Mouse (Mus musculus): ENCODE measurements around the gene Akr1d1.
A peak's percentile ranks its signal among the peaks of the same experiment; 100 is the strongest.

Akr1d1 gene

DNA sequence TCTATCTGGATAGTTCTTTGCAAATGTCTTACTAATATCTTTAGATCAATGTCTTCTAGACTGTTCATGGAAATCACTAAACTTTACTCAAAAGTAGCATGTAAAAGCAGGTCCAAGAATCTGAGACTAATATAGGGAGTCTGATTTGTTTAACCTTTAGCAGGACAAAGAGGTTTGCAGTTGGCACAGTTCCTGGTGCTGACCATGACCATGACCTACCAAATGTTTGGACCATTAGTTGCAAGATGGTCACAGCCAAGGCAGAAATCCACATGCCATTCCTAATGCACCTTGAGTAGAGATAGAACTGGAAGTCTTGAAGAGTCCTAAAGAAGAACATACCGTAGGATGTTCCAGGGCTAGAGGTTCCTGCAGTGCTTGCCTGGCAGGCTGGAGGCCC, 37.4 kb downstream of the Akr1d1 start:
- DNase-seq (ENCODE audit: low spot score) = no peak

DNA sequence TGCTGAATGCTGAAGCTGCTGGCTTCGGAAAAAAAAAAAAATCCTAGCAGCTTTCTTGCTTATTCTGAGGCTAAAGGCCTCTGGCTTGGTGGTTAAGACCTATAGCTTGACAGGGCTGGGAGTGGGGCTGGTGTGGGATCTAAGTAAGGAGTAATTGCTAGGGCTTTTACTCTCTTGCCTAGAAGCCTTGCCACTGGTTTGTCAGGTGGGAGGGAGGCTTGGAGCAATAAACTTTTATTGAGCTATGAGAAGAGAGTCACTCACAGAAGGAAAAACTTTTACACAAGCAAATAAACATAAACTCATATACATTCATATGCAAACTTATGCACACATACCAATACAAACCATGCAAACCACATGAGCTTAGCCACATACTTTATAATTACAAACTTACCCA, 42.0 kb downstream of the Akr1d1 start:
- DNase-seq (ENCODE audit: low spot score) = no peak

DNA sequence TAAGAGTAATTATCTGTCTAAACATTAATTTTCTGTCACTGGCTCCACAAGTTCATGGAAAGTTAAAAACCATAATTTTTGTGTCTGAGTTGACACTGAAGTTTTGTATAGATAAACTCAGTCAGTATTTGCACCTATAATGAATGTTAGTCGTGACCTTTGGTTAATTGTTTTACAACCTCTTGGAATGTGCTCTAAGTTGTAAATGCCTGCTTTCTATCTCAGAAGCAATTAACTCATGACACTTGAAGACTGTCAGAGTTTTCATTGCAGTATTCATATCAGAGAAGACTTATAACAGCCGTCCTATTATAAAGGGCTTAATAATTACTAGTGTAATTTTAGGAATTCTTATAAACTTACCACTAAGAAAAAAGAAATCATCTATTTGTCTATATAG, 43.0 kb downstream of the Akr1d1 start:
- DNase-seq (ENCODE audit: low spot score) = no peak

DNA sequence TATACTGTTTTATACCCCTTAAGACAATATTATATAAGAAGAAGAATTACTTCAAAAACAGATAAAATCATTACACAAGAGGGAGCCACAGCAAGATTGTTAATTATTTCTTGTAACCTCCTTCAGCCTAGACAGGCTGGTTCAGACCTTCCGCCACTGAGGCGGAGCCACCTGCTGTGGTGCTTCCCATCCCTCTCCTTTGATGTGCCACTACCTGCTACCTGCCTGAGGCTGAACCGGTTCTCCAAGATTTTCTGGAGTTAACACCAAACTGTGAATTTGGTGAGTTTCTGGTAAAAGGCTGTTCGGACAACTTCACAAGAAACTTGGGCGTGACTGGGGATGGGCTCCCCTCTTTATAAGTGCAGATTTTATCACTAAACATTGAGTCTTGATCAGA, 50.5 kb downstream of the Akr1d1 start:
- no peak for DNase-seq (ENCODE audit: low spot score)

DNA sequence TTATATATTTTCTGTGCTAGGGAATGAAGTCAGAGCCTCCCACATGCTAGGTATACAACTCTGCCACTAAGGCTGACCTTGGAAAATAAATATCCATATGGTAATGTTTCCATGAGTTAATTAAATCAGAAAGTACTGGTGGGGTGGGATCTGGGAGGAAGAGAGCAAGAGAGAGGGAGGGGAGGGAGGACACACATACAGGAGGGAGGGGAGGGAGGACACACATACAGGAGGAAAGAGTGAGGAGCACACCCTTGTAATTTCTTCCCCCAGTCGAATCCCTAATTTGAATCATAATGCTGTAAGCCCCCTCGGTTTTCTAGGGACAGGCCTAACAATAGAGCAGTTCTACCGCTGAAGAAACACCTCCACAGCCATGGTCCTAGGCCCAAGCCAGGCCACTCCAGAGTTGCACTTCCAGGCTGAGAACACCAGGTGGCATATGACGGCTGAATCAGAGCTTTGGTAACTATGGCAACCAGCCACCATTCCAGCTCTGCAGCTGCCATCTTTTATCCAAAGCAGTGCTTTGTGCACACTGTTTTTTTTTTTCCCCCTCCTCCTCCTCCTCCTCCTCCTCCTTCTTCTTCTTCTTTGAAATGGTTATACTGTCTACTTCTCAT, 59.5 kb downstream of the Akr1d1 start:
- DNase-seq (ENCODE audit: low spot score) = peak; percentile 74

DNA sequence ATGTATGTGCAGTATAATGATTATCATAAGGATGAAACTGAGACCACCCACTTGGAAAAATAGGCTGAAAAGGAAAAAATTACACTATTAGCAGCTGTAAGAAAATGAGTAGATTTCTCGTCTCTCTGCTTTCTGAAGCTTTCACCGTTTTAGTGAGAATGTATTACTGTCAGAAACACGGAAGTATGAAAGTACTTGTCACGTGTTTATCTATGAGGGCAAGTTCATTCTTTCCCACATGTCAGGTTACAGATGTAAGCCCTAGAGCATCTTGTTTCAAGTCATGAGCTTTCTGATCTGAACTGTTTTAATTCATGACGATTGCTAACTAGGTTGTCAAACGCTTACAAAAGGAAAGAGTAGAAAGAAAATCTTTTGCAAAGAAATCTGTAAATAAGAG, 60.8 kb downstream of the Akr1d1 start:
- DNase-seq (ENCODE audit: low spot score) = no peak

DNA sequence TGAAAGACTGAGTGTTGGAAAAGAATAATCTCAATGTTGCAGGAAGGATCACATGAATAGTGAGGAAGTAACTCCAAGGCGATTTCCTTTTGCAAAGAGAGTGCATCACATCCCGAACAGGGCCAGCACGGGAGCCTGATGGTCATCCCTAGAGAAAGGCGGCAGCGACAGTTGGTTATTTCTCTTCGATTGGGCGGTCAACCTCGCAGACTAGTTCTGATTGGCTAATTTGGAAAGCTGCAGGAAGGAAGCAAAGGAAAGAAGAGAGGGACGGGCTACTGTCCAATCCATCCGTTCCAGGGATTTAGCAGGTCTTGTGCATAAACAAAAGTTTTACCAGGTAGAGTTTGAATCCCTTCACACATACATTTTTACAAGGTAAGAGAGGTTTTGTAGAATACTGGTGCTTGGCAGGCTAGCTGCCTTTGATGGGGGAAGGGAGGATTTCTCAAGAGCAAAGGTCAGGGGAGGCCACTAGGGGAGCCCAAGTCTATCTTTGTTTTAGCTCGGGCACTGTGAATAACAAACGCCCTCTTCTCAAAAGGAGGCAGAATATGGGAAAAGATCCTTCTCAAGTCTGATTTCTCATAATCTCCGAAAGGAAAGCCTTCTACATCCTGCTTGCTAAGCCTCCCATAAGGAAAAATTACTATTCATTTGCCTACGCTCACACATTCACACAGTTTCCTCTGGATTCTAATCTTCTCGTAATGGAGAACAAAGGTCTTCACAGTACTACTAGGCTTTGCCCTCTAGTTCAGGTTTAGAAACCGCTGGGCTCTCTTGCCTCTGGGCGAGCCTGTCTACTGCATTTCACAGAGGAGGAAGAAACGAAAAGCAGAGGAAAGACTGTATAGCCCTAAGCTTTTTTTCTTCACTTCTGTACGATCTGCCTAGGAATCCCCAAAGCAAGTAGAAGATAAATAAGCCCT, 62.4 kb downstream of the Akr1d1 start:
- peak; percentile 62 for DNase-seq (ENCODE audit: low spot score)

DNA sequence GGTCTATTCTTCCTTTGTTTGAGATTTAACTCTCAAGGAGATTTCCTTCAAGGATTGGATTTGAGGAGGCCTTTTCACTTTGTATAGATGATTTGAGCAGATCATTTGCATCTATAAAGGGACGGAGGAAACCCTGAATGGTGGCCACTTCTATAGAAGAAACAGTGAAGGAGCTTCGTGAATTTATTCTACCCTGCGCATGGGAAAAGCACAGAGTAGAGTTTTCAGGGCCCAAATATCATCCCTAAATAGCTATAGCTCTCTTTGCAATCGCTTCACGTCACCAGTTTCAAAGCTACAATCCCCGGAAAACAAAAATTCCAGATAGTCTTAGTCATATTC, 63.0 kb downstream of the Akr1d1 start:
- no peak for DNase-seq (ENCODE audit: low spot score)

DNA sequence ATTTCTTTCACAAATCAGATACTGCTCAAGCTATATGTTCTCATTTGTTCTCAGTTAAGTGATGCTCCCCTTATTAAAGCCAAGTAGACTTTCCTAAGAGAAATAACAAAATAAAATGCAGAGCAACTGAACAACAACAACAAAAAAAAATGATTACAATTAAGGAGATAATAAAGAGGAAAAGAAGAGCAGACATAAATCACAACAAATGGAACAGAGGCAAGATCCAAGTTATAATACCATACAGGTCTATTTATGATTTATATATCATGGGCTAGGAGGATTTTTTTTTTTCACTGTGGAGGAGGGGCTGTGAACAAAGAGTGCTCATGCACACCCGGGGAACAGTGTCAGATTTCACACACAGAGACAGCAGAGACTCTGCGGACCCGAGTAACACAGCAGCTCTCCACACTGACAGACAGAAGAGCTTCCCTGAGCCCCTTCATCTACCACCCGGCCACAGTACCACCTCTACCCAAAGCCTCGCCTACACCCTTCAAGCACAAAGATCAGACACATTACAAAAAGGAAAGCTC, 63.6 kb downstream of the Akr1d1 start:
- no peak for DNase-seq (ENCODE audit: low spot score)

DNA sequence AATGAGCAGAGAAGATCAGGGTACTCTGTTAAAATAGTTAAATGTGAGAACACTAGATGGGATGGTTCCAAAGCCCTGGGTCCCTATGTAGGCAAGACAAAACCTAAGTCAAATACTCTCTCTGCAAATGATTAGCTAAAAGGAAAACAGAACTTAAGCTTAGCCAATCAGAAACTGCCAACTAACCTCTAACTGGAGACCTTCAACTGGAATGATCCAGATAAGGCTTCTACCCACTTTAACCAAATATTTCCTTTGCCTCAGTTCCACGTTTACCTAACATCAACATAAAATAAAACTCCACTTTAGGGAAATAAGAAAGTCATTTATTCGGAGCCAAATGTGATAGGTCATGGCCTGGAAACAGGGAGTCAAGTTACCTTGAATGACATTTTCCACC, 67.1 kb downstream of the Akr1d1 start:
- no peak for DNase-seq (ENCODE audit: low spot score)

DNA sequence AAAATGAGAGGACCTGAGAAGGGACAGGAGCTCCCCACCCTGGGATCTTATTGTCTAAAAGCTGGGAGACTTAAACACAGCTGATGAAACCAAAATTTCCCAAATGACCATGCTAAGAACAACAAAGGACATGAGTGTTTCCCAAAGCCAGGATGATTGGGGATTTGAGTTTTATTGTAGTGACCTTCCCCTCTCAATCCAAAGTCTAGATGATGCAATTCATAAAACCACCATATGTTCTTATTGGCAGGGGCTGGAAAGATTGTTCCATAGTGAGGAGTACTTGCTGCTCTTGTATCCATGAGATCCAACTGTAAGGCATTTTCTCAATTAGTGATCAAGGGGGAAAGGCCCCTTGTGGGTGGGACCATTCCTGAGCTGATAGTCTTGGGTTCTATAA, 68.1 kb downstream of the Akr1d1 start:
- DNase-seq (ENCODE audit: low spot score) = no peak

DNA sequence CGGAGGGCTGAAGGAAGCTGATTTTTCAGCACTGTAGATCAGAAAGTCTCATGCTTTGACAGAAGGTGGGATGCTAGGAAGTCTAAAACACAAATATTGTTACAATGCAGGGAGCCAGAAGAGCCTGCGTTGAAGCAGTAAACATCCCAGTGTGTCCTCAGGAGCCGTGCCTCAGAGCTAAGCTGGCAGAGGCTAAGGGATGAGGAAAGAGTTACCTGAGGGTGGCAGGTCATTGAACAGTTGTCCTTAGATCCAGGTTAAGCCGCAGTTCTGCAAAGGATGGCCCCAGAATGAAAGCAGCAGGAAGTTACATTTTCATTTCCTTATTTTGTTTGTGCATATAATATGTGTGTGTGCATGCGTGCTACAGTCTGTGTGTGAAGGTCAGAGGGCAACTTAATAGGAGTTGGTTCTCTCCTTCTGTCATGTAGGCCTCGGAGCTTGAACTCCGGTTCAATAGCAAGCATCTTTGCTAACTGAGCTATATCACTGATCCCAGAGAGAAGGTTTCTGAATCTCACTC, 71.1 kb downstream of the Akr1d1 start:
- no peak for DNase-seq (ENCODE audit: low spot score)

DNA sequence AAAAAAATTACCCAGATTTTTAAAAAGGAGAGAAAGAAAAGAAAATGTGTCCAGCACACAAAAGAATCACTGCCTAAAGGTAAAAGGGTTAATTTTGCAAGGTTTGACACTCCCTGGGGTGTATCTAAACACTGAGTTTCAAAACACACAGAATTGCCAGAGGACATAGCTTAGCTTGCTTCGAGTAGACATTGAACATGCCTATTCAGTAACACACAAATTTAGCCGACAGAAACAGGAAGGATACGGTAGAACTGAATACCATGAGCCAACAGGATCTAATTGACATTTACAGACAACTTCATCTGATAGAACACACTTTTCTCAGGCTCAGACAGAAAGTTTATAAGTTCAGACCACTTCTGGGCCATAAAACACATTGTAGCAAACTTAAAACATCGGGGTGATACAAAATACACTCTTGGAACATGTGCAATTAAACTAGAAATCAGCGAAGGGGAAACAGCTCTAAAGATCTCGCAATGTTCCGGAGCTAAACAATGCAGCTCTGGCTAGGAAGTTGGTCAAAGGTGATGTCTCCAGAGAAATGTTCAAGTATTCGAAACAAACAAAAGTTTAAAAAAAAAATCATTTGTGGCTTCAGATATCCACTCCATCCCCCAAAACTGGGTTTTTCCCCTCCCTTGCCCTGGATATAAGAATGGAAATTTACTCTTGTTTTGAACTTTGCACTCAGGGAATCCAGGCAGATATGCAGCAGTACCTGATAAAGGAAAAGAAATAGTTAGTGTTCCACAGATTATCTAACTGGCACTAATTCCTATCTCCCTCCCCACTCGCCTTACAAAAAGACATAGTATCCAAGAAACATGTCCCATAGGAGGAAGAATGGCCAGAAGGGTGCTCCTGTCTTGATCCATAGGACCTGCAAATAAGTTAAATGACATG, 73.1 kb downstream of the Akr1d1 start:
- DNase-seq (ENCODE audit: low spot score) = no peak

DNA sequence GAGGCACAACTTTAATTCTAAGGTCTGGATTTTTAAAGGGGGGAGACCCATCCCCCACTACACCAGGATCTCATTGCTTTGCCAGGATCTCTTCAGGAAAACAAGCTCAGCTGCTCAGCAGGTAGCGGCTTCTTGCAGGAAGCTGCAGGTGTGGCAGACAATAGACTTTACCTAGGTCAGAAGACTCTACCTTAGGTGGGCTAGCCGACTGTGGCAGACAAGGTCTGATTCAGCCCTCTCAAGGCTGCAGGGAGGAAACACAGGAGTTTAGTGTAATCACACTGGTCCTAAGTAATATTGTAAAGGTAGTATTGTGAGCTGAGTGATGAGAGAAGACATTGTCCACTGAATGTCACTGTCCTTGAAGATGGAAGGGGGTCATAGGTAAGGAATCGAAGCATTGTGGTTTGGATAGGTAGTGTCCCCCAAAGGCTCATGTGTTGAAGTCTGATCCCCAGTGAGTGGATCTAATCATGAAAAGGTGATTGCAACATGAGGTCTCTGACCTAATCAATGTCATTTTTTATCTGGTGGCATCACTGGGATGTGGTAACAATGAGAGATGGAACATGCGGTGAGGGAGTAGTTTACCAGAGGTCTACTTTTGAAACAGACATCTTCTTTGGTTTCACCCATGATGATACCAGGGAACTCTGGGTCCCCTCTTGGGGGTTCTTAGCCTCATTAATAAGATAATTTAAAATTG, 74.4 kb downstream of the Akr1d1 start:
- DNase-seq (ENCODE audit: low spot score) = no peak

DNA sequence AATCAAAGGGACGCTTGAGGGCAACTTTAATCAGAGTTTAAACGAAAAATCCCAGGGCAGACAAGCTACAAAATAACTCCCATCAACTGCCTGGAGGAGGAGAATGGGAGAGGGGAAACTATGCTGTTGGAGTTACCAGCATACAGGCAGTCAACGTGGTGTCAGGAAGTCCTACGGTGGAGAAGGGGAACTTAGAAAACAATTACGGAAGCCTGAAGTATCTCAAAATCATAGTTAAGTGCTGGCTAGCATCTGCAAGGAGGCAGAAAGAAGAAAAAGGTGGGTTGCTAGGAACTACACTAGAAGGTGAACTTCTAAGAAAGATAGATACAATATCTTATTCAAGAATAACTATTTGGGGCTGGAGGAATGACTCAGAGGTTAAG, 74.9 kb downstream of the Akr1d1 start:
- no peak for DNase-seq (ENCODE audit: low spot score)

DNA sequence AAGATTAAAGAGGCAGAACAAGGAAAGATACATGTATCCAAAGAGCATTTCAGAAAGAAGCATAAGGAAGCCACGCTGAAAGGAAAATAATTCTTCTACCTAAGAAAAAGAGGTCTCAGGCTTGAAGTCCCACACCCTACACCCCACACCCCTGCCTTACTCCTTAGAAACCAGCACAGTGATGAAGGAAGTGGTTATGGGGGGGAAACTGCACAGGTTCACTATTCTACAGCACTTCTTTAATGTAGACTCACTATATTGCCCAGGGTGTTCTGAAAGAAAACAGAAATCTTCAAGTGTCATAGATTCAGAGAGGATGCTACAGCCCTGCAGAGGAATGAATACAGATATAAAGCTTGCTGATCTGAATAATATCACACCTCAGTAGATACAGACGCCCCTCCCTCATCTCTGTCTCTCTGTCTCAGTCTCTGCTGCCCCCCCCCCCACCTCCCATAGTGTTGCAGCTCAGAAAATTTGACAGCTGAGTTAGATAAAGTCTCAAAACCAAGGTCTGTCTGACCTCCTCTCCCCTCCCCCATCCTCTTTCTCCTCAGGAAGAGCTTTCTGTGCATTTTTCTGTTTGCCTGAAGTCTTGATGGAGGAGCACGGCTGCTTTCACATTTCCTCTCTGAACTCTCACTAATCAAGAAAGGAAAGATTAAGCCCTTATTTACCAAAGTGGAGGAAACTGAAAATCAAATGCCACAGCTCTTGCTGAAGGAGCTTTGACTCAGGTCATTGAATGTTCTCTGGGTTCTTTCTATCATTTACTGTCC, 77.7 kb downstream of the Akr1d1 start:
- DNase-seq (ENCODE audit: low spot score) = no peak

DNA sequence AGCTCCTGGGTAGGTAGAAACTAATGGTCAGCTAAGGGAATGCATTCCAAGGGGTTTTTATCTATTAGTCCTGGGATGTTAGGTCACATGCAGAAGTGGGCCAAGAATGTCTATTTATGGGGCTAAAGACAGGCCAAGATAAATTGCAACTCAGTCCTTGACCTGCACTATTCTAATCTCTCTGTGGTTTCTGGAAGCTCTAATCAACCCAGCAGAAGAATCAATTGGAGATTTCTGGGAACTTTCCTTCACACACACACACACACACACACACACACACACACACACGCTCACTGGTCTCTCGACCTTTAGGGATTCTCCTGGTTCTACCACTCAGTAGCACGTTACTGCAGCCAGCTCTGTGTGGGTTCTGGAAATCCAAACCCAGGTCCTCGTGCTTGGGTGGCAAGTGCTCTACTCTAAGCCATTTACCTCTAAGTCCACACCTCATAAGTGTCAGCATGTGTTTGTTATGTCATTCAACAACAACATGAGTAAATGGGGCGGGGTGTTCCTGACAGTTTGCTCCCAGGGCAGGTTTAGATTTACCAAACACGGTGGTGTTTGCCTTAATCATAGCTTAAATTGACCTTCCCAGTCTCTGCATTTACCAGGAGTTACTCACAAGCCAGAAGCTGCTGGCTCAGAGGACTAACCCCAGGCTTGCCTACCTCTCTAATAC, 82.8 kb downstream of the Akr1d1 start:
- no peak for DNase-seq (ENCODE audit: low spot score)

DNA sequence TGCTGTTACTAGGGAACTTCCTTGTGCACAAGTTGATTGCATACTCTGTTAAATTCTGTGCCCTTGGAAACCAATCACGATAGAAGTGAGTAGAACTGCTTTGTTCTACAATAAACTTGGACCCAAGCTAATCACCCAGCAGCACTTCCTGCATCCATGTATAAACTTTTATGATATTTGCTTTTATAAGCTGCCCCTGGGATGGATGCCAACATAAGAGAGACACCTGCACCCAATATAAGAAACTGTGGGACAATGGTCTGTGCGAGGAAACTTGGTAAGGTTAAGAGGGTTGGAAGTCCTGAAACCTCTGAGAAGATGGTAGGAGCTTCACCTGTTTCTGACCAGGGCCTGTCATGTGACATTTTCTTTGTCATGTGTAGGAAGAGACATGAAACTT, 85.5 kb downstream of the Akr1d1 start:
- no peak for DNase-seq (ENCODE audit: low spot score)

DNA sequence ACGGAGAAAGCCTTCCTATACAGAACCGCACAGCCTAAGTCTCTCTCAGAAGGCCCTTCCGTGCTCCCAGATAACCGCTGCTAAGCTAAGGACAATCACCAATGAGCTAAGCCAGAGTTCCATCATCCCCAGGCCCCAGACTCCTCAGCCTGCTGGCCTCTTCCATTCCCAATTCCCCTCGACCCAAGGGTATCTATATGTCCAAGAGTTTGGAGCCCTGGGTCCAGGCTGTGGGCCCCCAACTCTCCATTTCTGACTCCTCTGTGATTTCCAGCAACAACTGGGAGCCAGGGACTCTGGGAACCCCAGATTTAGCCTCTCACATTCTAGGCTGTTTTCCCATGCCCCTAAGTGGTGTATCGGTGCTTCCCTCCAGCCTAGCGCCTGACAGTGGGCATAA, 86.2 kb downstream of the Akr1d1 start:
- DNase-seq (ENCODE audit: low spot score) = no peak

DNA sequence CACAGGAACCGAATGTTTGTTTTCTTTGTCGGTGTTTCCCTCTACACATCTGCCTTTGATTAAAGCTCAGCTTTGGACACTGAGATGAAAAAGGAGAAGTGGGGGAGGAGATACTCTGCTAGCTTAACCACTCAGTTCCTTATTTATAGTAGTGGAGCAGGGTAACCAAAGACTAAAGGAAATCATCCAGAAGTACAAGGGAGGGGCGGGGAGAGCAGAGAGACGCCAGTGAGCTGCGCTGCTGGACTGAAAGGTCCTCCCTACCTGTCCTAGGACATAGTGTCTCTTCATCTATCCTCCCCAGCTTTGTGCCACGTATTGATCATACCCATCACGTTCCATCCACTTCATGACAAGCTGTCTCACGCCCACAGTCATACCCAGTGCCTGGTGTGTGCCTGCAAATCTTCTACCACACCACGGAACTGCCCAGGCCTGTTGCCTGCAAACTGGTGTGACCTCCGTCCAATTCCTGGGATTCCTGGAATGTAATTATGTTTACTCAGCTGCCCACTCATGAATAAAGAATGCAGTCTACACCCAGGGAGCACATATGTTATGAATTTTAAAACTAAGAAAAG, 87.5 kb downstream of the Akr1d1 start:
- no peak for DNase-seq (ENCODE audit: low spot score)

Data from testis, postnatal 10 days (tissue).